Mouse (Mus musculus): ENCODE measurements around the gene Iffo2. TPM values are rescaled to one million over a fixed set of nuclear protein-coding genes. Genes with fewer than 3 reads are reported as not detected.

The Iffo2 gene
- polyA plus RNA-seq, 1 experiment from 2014 or later, result 1.2 TPM

- ATAC-seq, result no peak
- H3K4me1 ChIP-seq (ENCODE audit: insufficient read depth), result peaks cover 18% of the 10 kb centered on the region
- H3K9ac ChIP-seq (replicated peaks), result no peak overlapping the region
- no peak overlapping the region for H3K4me2 ChIP-seq (ENCODE audit: low read depth, low read length)
- H3K27ac ChIP-seq (ENCODE audit: low read depth), result no peak overlapping the region
- TF ChIP-seq EP300 (IDR thresholded peaks at IDR 0.05; ENCODE audit: low read depth) (no peak), CTCF (IDR thresholded peaks at IDR 0.05; ENCODE audit: low read depth) (peak; percentile 39)
- no peaks in the 10 kb centered on the region for H3K36me3 ChIP-seq (replicated peaks; ENCODE audit: insufficient read depth, low read length)
- WGBS (ENCODE audit: insufficient replicate concordance), result 47% methylated on average over 3 of the region's 3 CpGs
- H3K4me3 ChIP-seq (ENCODE audit: low read depth, low read length), result no peak overlapping the region
- DNase-seq, result no peak
- H3K27me3 ChIP-seq (ENCODE audit: insufficient read depth, low read length), result no peaks in the 10 kb centered on the region
- H3K9me3 ChIP-seq (ENCODE audit: low read length), result no peaks in the 10 kb centered on the region
These were observed 63.7 kb downstream of the Iffo2 start for GRCm38 (mm10) chr4:139594062-139594461.

- Histone ChIP-seq H3K4me1 (ENCODE audit: insufficient read depth) (peaks cover 28% of the 10 kb centered on the region), H3K4me2 (ENCODE audit: low read depth, low read length) (no peak overlapping the region), H3K27ac (ENCODE audit: low read depth) (no peak overlapping the region), H3K9ac (replicated peaks) (no peak overlapping the region), H3K36me3 (replicated peaks; ENCODE audit: insufficient read depth, low read length) (no peaks in the 10 kb centered on the region), H3K27me3 (ENCODE audit: insufficient read depth, low read length) (no peaks in the 10 kb centered on the region), H3K9me3 (ENCODE audit: low read length) (no peaks in the 10 kb centered on the region), H3K4me3 (ENCODE audit: low read depth, low read length) (no peak overlapping the region)
- WGBS (ENCODE audit: insufficient replicate concordance), result 55% methylated on average over 9 of the region's 9 CpGs
- no peak for DNase-seq
- TF ChIP-seq CTCF (IDR thresholded peaks at IDR 0.05; ENCODE audit: low read depth) (no peak), EP300 (IDR thresholded peaks at IDR 0.05; ENCODE audit: low read depth) (no peak)
- ATAC-seq, result no peak
These were observed 66.4 kb downstream of the Iffo2 start for GRCm38 (mm10) chr4:139596715-139597114.

DNA sequence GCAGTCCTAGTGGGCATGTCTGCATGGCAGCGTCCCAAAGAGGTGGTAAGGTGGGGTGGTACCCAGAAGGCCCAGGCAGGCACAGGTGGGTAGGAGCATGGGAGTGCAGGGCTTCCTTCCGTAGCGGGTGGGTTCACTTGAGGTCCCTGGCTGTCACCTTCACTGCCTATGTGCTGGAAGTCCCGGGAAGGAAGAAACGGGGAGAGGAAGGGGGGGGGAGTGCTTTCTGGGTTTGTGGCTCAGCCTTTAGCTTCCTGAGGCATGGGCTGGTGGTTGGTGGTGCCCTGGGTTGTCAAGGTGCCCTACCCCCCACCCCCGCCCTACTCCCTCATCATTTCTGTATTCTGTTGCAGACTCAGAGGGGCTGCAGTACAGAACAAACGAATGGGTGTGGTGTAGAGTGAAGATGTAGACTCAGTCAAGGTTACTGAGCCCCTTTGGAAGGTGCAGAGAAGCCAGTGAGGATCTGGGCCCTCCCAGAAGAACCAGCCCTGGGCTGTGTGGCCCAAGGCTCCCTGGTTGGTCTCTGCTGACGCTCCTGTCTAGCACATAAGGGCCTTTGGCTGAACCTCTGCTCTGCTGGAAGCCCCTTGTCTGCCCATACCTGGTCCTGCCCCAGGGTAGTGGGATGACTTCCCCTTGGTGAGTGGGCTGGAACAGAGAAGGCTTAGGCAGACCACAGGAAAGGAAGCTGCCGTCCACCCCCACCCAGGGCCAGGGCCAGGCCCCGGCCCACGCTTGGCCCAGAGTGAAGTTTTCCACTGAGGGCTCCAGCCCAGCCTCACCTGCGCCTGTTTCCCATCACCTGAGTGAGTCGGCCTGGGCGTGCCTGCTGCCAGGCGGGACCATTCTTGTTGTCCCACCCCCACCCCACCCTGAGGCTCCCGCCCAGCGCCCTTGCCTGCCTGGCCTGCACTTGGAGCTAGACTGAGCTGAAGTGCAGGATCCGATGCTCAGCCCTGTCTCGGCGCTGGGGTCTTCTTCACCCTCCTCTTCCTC is 67.2 kb downstream of the Iffo2 start:
- no peak overlapping the region for H3K4me3 ChIP-seq (ENCODE audit: low read depth, low read length)
- DNase-seq (no peak), ATAC-seq (no peak)
- no peaks in the 10 kb centered on the region for H3K27me3 ChIP-seq (ENCODE audit: insufficient read depth, low read length)
- no peaks in the 10 kb centered on the region for H3K9me3 ChIP-seq (ENCODE audit: low read length)
- no peak overlapping the region for H3K4me2 ChIP-seq (ENCODE audit: low read depth, low read length)
- peaks cover 36% of the 10 kb centered on the region for H3K4me1 ChIP-seq (ENCODE audit: insufficient read depth)
- H3K36me3 ChIP-seq (replicated peaks; ENCODE audit: insufficient read depth, low read length), result no peaks in the 10 kb centered on the region
- TF ChIP-seq CTCF (IDR thresholded peaks at IDR 0.05; ENCODE audit: low read depth), result no peak
- TF ChIP-seq EP300 (IDR thresholded peaks at IDR 0.05; ENCODE audit: low read depth), result no peak
- 36% methylated on average over 20 of the region's 20 CpGs for WGBS (ENCODE audit: insufficient replicate concordance)
- peak overlapping the region; percentile 85 for H3K27ac ChIP-seq (ENCODE audit: low read depth)
- peak overlapping the region; percentile 0; the same call in 1 of the 2 replicates for H3K9ac ChIP-seq (replicated peaks)

DNA sequence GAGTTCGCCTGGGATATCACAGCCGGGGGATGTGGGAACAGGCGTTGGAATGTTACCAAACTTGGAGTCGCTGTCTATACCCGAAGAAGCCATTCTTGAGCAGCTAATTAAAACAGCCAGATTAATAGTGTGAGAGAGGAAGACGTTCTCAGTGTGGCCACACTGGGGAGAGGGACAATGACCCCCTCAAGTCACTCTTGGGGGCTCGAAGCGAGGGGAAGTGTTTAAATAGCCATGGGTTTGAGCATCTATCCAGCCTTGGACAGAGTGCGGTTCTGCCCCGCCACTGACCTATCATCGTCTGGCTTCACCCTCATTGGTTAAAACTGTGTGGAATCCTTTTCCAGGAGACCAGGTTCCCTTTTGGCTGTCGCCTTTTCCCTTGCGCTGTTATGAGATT is 68.0 kb downstream of the Iffo2 start:
- no peak for ATAC-seq
- Histone ChIP-seq H3K9me3 (ENCODE audit: low read length) (no peaks in the 10 kb centered on the region), H3K27ac (ENCODE audit: low read depth) (peak overlapping the region; percentile 85), H3K27me3 (ENCODE audit: insufficient read depth, low read length) (no peaks in the 10 kb centered on the region), H3K36me3 (replicated peaks; ENCODE audit: insufficient read depth, low read length) (no peaks in the 10 kb centered on the region), H3K4me1 (ENCODE audit: insufficient read depth) (peaks cover 40% of the 10 kb centered on the region), H3K9ac (replicated peaks) (no peak overlapping the region; the same call in none of the 2 replicates), H3K4me2 (ENCODE audit: low read depth, low read length) (peak overlapping the region; percentile 59), H3K4me3 (ENCODE audit: low read depth, low read length) (no peak overlapping the region)
- DNase-seq, result no peak
- no peak for TF ChIP-seq CTCF (IDR thresholded peaks at IDR 0.05; ENCODE audit: low read depth)
- 26% methylated on average over 13 of the region's 13 CpGs for WGBS (ENCODE audit: insufficient replicate concordance)

GRCm38 (mm10) chr4:139598950-139599518 is 68.7 kb downstream of the Iffo2 start:
- TF ChIP-seq EP300 (IDR thresholded peaks at IDR 0.05; ENCODE audit: low read depth) (0 out of 2 replicates have a peak, but pooled peaks have one; percentile 18), CTCF (IDR thresholded peaks at IDR 0.05; ENCODE audit: low read depth) (peak; percentile 16; the same call in 1 of the 2 replicates)
- no peaks in the 10 kb centered on the region for H3K36me3 ChIP-seq (replicated peaks; ENCODE audit: insufficient read depth, low read length)
- peak overlapping the region; percentile 3; the same call in 1 of the 2 replicates for H3K9ac ChIP-seq (replicated peaks)
- H3K27me3 ChIP-seq (ENCODE audit: insufficient read depth, low read length), result no peaks in the 10 kb centered on the region
- peaks cover 40% of the 10 kb centered on the region for H3K4me1 ChIP-seq (ENCODE audit: insufficient read depth)
- DNase-seq, result peak; percentile 86
- 2% methylated on average over 12 of the region's 12 CpGs for WGBS (ENCODE audit: insufficient replicate concordance)
- H3K4me2 ChIP-seq (ENCODE audit: low read depth, low read length), result peak overlapping the region; percentile 59
- H3K9me3 ChIP-seq (ENCODE audit: low read length), result no peaks in the 10 kb centered on the region
- peak overlapping the region; percentile 2; the same call in 1 of the 2 replicates for H3K4me3 ChIP-seq (ENCODE audit: low read depth, low read length)
- peak overlapping the region; percentile 85 for H3K27ac ChIP-seq (ENCODE audit: low read depth)
- peak; percentile 79 for ATAC-seq
